In the genomic region with DNA sequence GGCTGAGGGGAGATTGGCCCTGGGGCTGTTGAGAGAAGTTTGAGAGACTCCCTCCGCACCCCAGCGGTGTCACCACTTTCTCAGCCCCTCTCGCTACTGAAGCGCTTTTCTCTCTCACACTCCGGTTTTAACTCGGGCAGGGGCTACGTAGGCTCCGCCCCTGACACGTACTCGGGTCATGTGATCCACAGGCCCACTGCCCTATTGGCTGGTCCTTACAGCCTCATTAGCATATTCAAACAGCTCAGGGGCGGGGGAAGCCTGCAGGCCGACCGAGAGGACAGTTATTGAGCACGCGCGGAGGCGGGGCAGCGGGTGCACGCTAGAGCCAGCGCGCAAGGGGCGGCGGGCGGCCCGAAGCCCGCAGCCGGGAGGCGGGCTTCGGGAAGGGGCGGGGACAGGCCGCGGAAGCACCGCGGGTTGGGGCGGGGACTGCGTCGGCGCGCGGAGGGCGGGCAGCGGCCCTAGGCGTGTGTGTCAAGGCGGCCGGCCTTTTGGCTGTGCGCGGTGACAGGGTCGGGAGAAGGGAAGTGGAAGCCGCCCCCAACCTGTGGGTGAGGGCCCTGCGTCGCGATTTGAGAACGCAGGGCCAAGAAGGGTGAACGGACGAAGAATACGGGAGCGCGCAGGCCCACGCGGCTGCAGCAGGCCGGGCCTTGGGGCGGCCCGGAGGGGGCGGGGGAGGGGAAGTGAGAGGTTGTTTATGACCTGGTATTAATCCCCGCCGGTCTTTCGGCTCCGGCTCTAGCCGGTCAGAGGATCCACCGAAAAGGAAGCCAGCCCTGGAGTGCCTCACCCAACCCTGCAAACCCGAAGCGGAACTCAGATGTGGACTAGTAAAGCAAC, we compare ENCODE assay signal across 8 mouse cellular contexts. TPM values are rescaled to one million over a fixed set of nuclear protein-coding genes. Genes with fewer than 3 reads are reported as not detected.
DNase-seq lines count a peak whose midpoint lies in the region; ATAC-seq lines count a peak whose summit lies in the region.

Gene Ints6 (minus strand): TSS at position 134 of the 846 bp plus-strand sequence.

- no peaks in the 10 kb centered on the region for H3K27me3 ChIP-seq in hindbrain, embryonic 16.5 days (replicated peaks; ENCODE audit: control insufficient read depth, insufficient read depth, low read length)

- H3K4me3 ChIP-seq in hindbrain, embryonic 16.5 days (ENCODE audit: low read length): peak within 1 kb of the TSS; percentile 98
- peak within 1 kb of the TSS; percentile 60 for H3K4me3 ChIP-seq in macrophage (ENCODE audit: inconsistent target)

- no peaks in the 10 kb centered on the region for H3K9me3 ChIP-seq in hindbrain, embryonic 16.5 days (ENCODE audit: control insufficient read depth, low read length)

- peak within 1 kb of the TSS; percentile 99 for H3K27ac ChIP-seq in hindbrain, embryonic 16.5 days (ENCODE audit: low read depth, low read length)
- peak within 1 kb of the TSS; percentile 95 for H3K27ac ChIP-seq in macrophage

- DNase-seq in WW6 (ENCODE audit: low read depth, low spot score): peak; percentile 97
- peak; percentile 90 to 95 for DNase-seq in cerebellum, postnatal 4 days (ENCODE audit: low spot score in 2 of 2)
- DNase-seq in gastrocnemius, adult 18-20 months (ENCODE audit: low spot score): peak; percentile 99
- peak; percentile 98 for DNase-seq in left cerebral cortex, adult 18-20 months (ENCODE audit: low spot score in 2 of 2)
- DNase-seq in right cerebral cortex, adult 18-20 months: peak; percentile 100
- DNase-seq in urinary bladder, postnatal 10 days (ENCODE audit: low spot score): peak; percentile 92

- peak; percentile 96 for ATAC-seq in hindbrain, embryonic 16.5 days

- H3K9ac ChIP-seq in hindbrain, embryonic 16.5 days (ENCODE audit: low read depth, low read length): peak within 1 kb of the TSS; percentile 97

- no peaks in the 10 kb centered on the region for H3K79me2 ChIP-seq in macrophage (ENCODE audit: inconsistent target)

- no peaks in the 10 kb centered on the region for H3K36me3 ChIP-seq in hindbrain, embryonic 16.5 days (ENCODE audit: control insufficient read depth, insufficient read depth, low read length)
- H3K36me3 ChIP-seq in macrophage (ENCODE audit: inconsistent target): no peaks in the 10 kb centered on the region

- H3K4me1 ChIP-seq in hindbrain, embryonic 16.5 days (ENCODE audit: control insufficient read depth, insufficient read depth, low read depth, low read length): peaks cover 5% of the 10 kb centered on the region

- peak within 1 kb of the TSS; percentile 85 for H3K4me2 ChIP-seq in hindbrain, embryonic 16.5 days (ENCODE audit: low read length)

- 0% methylated on average over 57 of the region's 72 CpGs for WGBS in hindbrain, embryonic 16.5 days
- under 1% methylated on average over 72 of the region's 72 CpGs for WGBS in macrophage (ENCODE audit: missing documents)

RNA-seq across cellular contexts. Expression of gene Ints6, which starts in this region (rescaled TPM):
- 10 to 100 TPM; 12.4 to 13.2 TPM for total RNA-seq in gastrocnemius, adult 18-20 months (2021)
- polyA plus RNA-seq in hindbrain, embryonic 16.5 days (2015; fragmentation: Nextera tagmentation; extraction: Ambion mirVana): 12.6 and 12.8 TPM in 2 replicates
- total RNA-seq in left cerebral cortex, adult 18-20 months (2021): 10 to 100 TPM; 32.2 to 43.1 TPM
- total RNA-seq in macrophage (2018; cell fraction: chromatin; rRNA removed): 100 to 1,000 TPM in 23 of 26 experiments, 10 to 100 TPM in 3; 61.9 to 384 (median 172) TPM
- total RNA-seq in macrophage (2018; cell fraction: cytosol; rRNA removed): 10 to 100 TPM; 19.0 to 61.3 (median 35.8) TPM
- 100 to 1,000 TPM in 14 of 26 experiments, 10 to 100 TPM in 12; 59.7 to 238 (median 101) TPM for total RNA-seq in macrophage (2018; cell fraction: nucleus; rRNA removed)
- polyA plus RNA-seq in macrophage (2018): 12.6 to 46.3 TPM (median 19.6 TPM) in 3 replicates

Comparison
In these comparisons a context has a peak if more than half of its experiments do, and no peak if none do; other contexts are left out.
1. Peak in every context shown above with its lines: DNase-seq, ATAC-seq, H3K4me3 ChIP-seq and H3K27ac ChIP-seq.